11 mouse cellular contexts compared by ENCODE assay signal in the genomic region with DNA sequence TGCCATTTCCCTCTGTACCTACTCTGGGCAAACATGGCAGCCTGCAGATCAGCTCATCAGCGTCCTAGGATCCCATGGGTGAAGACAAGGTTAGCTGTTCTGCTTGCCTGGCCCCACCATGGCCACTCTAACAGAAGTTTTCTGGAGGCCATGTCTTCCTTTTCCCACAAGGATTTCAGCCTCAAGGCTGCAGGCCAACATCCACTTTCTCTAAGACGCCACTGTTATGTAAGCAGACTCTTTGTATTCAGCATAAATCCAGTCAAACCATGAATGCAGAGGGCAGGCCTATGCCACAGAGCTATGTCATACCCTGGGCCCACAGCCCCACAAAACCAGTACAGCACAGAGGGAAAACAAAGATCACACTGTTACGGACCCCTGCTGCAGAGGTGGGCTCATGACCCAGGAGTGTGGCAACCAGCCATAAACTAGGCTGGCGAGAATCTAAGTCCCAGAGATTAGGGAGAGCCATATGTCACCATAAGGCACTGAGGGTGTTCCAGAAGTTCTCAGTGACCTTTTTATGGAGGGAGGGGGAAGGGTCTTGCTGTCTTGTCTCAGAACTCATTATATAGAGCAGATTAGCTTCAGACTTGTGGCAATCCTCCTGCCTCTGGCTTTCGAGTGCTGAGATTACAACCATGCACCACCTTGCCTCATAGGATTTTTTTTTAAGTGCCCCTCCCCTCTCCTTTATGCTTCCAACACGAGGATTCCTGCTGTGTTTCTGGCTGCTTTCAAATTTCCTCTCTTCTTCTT.
DNase-seq lines count a peak whose midpoint lies in the region; ATAC-seq and TF ChIP-seq lines count a peak whose summit lies in the region.
"Had no signal": no experiment of that assay in that cellular context is flagged by ENCODE, and none has a peak within 500 bp of the region (broad histone marks: within the 10 kb centered on the region; RNA-seq: fewer than 3 reads in every experiment).

No protein-coding gene starts in this region.

- H3K4me2 ChIP-seq in lung, embryonic 15.5 days, result peak overlapping the region; percentile 2; the same call in 1 of the 2 replicates
- H3K4me2 ChIP-seq in limb, embryonic 14.5 days (replicated peaks; ENCODE audit: low read depth, low read length, severe bottlenecking), result peak overlapping the region; percentile 24
- H3K4me2 ChIP-seq in stomach, embryonic 16.5 days (ENCODE audit: low read depth, low read length), result no peak overlapping the region
- no peak overlapping the region for H3K4me2 ChIP-seq in liver, embryonic 11.5 days

- no peaks in the 10 kb centered on the region for H3K36me3 ChIP-seq in lung, embryonic 15.5 days
- no peaks in the 10 kb centered on the region for H3K36me3 ChIP-seq in limb, embryonic 14.5 days (ENCODE audit: control insufficient read depth, insufficient read depth, low read length)
- H3K36me3 ChIP-seq in stomach, embryonic 16.5 days (ENCODE audit: control insufficient read depth, insufficient read depth, low read length), result no peaks in the 10 kb centered on the region
- no peaks in the 10 kb centered on the region for H3K36me3 ChIP-seq in liver, embryonic 11.5 days (ENCODE audit: control insufficient read depth, insufficient read depth, low read length)

- TF ChIP-seq CTCF in cerebellum, adult 2 months (IDR thresholded peaks at IDR 0.05; ENCODE audit: borderline replicate concordance, insufficient read depth, low read depth, low read length), result no peak

- no peak for TF ChIP-seq POLR2A in cerebellum, adult 2 months (IDR thresholded peaks at IDR 0.05; ENCODE audit: borderline replicate concordance, insufficient read depth, low read length)
- no peak for TF ChIP-seq POLR2A in limb, embryonic 14.5 days (IDR thresholded peaks at IDR 0.05; ENCODE audit: borderline replicate concordance, extremely low read depth, insufficient read depth, insufficient read length)

- H3K9ac ChIP-seq in lung, embryonic 15.5 days, result no peak overlapping the region
- no peak overlapping the region for H3K9ac ChIP-seq in limb, embryonic 14.5 days (ENCODE audit: low read depth, low read length, severe bottlenecking)
- H3K9ac ChIP-seq in stomach, embryonic 16.5 days (ENCODE audit: low read length), result no peak overlapping the region; the same call in 1 of the 2 replicates
- H3K9ac ChIP-seq in liver, embryonic 11.5 days (ENCODE audit: low read depth, low read length), result no peak overlapping the region

- peak; percentile 46 to 69 for DNase-seq in cerebellum, postnatal 10 days
- DNase-seq in cerebellum, adult 2 months, result no peak
- no peak for DNase-seq in lung, adult 18-20 months
- DNase-seq in limb, embryonic 14.5 days (ENCODE audit: low spot score), result no peak
- no peak for DNase-seq in cerebellum, adult 9-11 months
- DNase-seq in liver, embryonic 11.5 days (ENCODE audit: low spot score), result no peak
- DNase-seq: cerebellum, adult 11 months had no signal

- H3K4me3 ChIP-seq in cerebellum, adult 2 months (replicated peaks; ENCODE audit: insufficient read depth, low read depth, low read length), result no peak overlapping the region
- no peak overlapping the region for H3K4me3 ChIP-seq in lung, embryonic 15.5 days
- no peak overlapping the region for H3K4me3 ChIP-seq in limb, embryonic 14.5 days (replicated peaks; ENCODE audit: low read length)
- H3K4me3 ChIP-seq in stomach, embryonic 16.5 days (replicated peaks; ENCODE audit: low read length), result no peak overlapping the region
- H3K4me3 ChIP-seq in liver, embryonic 11.5 days (ENCODE audit: low read depth, low read length), result no peak overlapping the region
- H3K4me3 ChIP-seq: myocyte had no signal

- peak; percentile 23; the same call in 1 of the 2 replicates for ATAC-seq in lung, embryonic 15.5 days (ENCODE audit: borderline replicate concordance, extremely low read depth, low FRiP score, low TSS enrichment)
- ATAC-seq in limb, embryonic 14.5 days (ENCODE audit: low FRiP score, low read depth), result peak; percentile 81
- peak; percentile 78; the same call in 1 of the 2 replicates for ATAC-seq in stomach, embryonic 16.5 days (ENCODE audit: insufficient read depth, low FRiP score)
- ATAC-seq in liver, embryonic 11.5 days (replicated peaks; ENCODE audit: low FRiP score), result no peak
- ATAC-seq: Patski had no signal

- no peak overlapping the region for H3K27ac ChIP-seq in cerebellum, adult 2 months (ENCODE audit: insufficient read depth, low read length)
- H3K27ac ChIP-seq in lung, embryonic 15.5 days, result no peak overlapping the region
- 0 out of 2 replicates have a peak overlapping the region, but pooled peaks have one; percentile 33 for H3K27ac ChIP-seq in limb, embryonic 14.5 days (replicated peaks; ENCODE audit: low read depth, low read length)
- peak overlapping the region; percentile 41 for H3K27ac ChIP-seq in stomach, embryonic 16.5 days (ENCODE audit: low read length)
- no peak overlapping the region for H3K27ac ChIP-seq in liver, embryonic 11.5 days (ENCODE audit: low read depth, low read length)

- no peaks in the 10 kb centered on the region for H3K27me3 ChIP-seq in cerebellum, adult 2 months (ENCODE audit: control insufficient read depth, insufficient read depth, low read length)
- no peaks in the 10 kb centered on the region; the same call in 1 of the 2 replicates for H3K27me3 ChIP-seq in lung, embryonic 15.5 days
- H3K27me3 ChIP-seq in limb, embryonic 14.5 days (ENCODE audit: control insufficient read depth, insufficient read depth, low read length), result no peaks in the 10 kb centered on the region
- no peaks in the 10 kb centered on the region for H3K27me3 ChIP-seq in stomach, embryonic 16.5 days (ENCODE audit: control insufficient read depth, insufficient read depth, low read length)
- no peaks in the 10 kb centered on the region; the same call in 1 of the 2 replicates for H3K27me3 ChIP-seq in liver, embryonic 11.5 days (replicated peaks; ENCODE audit: control insufficient read depth, insufficient read depth, low read length)
- H3K27me3 ChIP-seq: Patski had no signal

- WGBS in cerebellum, adult 2 months, result 40% methylated on average over 6 of the region's 6 CpGs
- WGBS in lung, embryonic 15.5 days, result 59% methylated on average over 6 of the region's 6 CpGs
- WGBS in limb, embryonic 14.5 days, result 43% methylated on average over 6 of the region's 6 CpGs
- WGBS in stomach, embryonic 16.5 days, result 55% methylated on average over 6 of the region's 6 CpGs
- 61% methylated on average over 6 of the region's 6 CpGs for WGBS in liver, embryonic 11.5 days

- no peaks in the 10 kb centered on the region for H3K4me1 ChIP-seq in cerebellum, adult 2 months (ENCODE audit: control insufficient read depth, insufficient read depth, low read length)
- H3K4me1 ChIP-seq in lung, embryonic 15.5 days, result peaks cover 11% of the 10 kb centered on the region
- peaks cover 6% of the 10 kb centered on the region for H3K4me1 ChIP-seq in limb, embryonic 14.5 days (ENCODE audit: control insufficient read depth, insufficient read depth, low read length)
- peaks cover 7% of the 10 kb centered on the region for H3K4me1 ChIP-seq in stomach, embryonic 16.5 days (ENCODE audit: control insufficient read depth, insufficient read depth, low read length)
- no peaks in the 10 kb centered on the region for H3K4me1 ChIP-seq in liver, embryonic 11.5 days (replicated peaks; ENCODE audit: control insufficient read depth, insufficient read depth, low read length)

- H3K9me3 ChIP-seq in lung, embryonic 15.5 days, result no peaks in the 10 kb centered on the region
- no peaks in the 10 kb centered on the region for H3K9me3 ChIP-seq in limb, embryonic 14.5 days (ENCODE audit: control insufficient read depth, low read length)
- no peaks in the 10 kb centered on the region for H3K9me3 ChIP-seq in stomach, embryonic 16.5 days (replicated peaks; ENCODE audit: control insufficient read depth, low read length)
- H3K9me3 ChIP-seq in liver, embryonic 11.5 days (ENCODE audit: control insufficient read depth, low read length), result no peaks in the 10 kb centered on the region

Comparison
In these comparisons a context has a peak if more than half of its experiments do, and no peak if none do; other contexts are left out.
1. DNase-seq: peak in cerebellum, postnatal 10 days (2 of 2); none in cerebellum, adult 2 months (0 of 2), lung, adult 18-20 months (0 of 2), limb, embryonic 14.5 days (single experiment), cerebellum, adult 9-11 months (single experiment) and liver, embryonic 11.5 days (single experiment).
2. H3K27ac ChIP-seq: peak in limb, embryonic 14.5 days (single experiment) and stomach, embryonic 16.5 days (single experiment); none in cerebellum, adult 2 months (single experiment), lung, embryonic 15.5 days (single experiment) and liver, embryonic 11.5 days (single experiment).
3. H3K4me2 ChIP-seq: peak in lung, embryonic 15.5 days (single experiment) and limb, embryonic 14.5 days (single experiment); none in stomach, embryonic 16.5 days (single experiment) and liver, embryonic 11.5 days (single experiment).